Mouse (Mus musculus) brown adipose tissue, adult 24 weeks (tissue): ENCODE measurements around the gene Eps8. TPM values are rescaled to one million over a fixed set of nuclear protein-coding genes. Genes with fewer than 3 reads are reported as not detected.

ENCODE experiments used
- H3K27ac ChIP-seq: fragments of 200-500 bp; replicated peaks from 2 replicates; pipeline ENCODE4 v1.5.1; 2012; ENCODE audit warnings: low read depth, mild to moderate bottlenecking, low read length
- H3K4me1 ChIP-seq: fragments of 200-500 bp; 2 replicates; pipeline ENCODE4 v1.6.1; 2012; ENCODE audit warnings: low read length, mixed read lengths; ENCODE audit not compliant: control insufficient read depth, insufficient read depth, insufficient read length
- H3K4me3 ChIP-seq: fragments of 200-500 bp; 2 replicates; pipeline ENCODE4 v1.5.1; 2012; ENCODE audit warnings: low read depth, mild to moderate bottlenecking, low read length, moderate library complexity; ENCODE audit not compliant: insufficient read depth
- polyA plus RNA-seq: library from polyadenylated mRNA; stranded (reverse); fragments of >200 nt; gene quantifications from 2 replicates; pipeline ENCODE4 v1.2.4, GENCODE M21; 2012; ENCODE audit not compliant: missing spikeins, insufficient read depth, insufficient read length

The Eps8 gene
- polyA plus RNA-seq, 1 experiment, result 7.0 TPM

GRCm38 (mm10) chr6:137647646-137648045 lies 7.0 kb downstream of the Eps8 start:
- H3K4me1 ChIP-seq, result no peaks in the 10 kb centered on the region
- peak overlapping the region; percentile 79 for H3K27ac ChIP-seq
- H3K4me3 ChIP-seq, result peak overlapping the region; percentile 76

DNA sequence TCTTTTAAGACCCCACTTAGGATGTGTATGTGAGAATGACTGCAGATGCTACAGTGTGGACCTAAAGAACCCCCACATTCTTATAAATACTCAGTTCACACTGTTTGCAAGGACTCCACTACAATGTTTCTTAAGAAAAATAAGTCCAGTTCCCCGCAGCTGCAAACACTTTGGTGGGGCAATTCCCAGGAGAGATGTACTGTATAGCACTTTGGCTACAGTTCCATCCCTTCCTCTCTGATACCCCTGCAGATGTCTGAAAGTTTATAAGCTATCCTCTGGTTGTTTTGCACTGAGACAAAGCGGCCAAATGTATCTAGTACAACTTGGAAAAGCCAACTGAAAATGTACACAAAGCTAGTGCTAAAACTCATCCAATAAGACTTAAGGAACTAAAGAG lies 8.0 kb downstream of the Eps8 start:
- Histone ChIP-seq H3K4me1 (no peaks in the 10 kb centered on the region), H3K27ac (no peak overlapping the region), H3K4me3 (no peak overlapping the region)

GRCm38 (mm10) chr6:137644893-137645292 lies 9.8 kb downstream of the Eps8 start:
- Histone ChIP-seq H3K27ac (no peak overlapping the region), H3K4me3 (no peak overlapping the region), H3K4me1 (peaks cover 2% of the 10 kb centered on the region)

DNA sequence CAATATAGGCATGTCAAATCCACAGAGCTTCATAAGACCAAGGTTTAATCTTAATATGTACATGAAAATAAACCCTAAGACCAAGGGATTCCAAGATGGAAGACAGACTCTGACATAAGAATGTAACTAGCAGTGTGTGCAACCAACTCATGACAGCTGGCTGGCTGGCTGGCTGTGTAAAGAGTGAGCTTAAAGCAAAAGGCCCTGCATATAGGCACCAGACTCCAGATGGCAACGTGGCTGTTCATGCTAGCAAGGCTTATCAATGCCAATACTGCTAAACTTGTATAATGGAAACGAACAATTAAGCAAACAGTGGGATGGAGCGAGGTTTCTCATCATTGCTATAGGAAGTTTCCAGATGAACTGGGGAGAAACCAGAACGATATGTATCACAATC lies 10.9 kb downstream of the Eps8 start:
- Histone ChIP-seq H3K27ac (no peak overlapping the region), H3K4me3 (no peak overlapping the region), H3K4me1 (peaks cover 4% of the 10 kb centered on the region)

GRCm38 (mm10) chr6:137641642-137642041 lies 13.0 kb downstream of the Eps8 start:
- peaks cover 4% of the 10 kb centered on the region for H3K4me1 ChIP-seq
- H3K27ac ChIP-seq, result no peak overlapping the region
- no peak overlapping the region for H3K4me3 ChIP-seq

DNA sequence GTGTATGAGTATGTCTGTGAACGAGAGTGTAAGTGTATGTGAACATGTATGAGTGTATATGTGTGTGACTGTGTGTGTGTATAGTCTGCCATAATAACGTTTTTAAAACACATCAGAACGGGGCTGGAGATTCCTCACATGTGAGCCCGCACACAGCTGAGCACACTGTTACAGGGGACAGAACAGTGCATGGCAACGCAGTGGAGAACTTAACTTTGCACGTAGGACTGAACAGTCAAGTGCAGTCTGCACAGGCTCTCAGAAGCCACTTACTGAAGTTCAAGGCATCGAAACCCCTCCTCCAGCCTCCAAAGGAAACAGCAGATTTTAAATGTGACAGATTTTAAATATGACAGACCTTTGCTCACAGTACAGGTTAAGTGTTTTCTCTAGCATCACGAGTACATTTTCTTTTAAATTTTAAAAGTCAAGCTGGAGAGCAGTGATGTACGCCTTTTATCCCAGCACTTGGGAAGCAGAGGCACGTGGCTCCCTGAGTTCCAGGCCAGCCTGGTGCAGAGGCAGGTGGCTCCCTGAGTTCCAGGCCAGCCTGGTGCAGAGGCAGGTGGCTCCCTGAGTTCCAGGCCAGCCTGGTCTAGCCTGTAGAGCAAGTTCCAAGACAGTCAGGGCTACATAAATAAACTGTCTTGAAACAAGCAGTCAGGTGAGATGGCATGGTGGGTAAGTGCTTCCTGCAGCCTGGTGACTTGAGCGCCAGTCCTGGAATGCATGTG lies 15.7 kb downstream of the Eps8 start:
- Histone ChIP-seq H3K4me3 (no peak overlapping the region), H3K27ac (no peak overlapping the region), H3K4me1 (peaks cover 4% of the 10 kb centered on the region)

DNA sequence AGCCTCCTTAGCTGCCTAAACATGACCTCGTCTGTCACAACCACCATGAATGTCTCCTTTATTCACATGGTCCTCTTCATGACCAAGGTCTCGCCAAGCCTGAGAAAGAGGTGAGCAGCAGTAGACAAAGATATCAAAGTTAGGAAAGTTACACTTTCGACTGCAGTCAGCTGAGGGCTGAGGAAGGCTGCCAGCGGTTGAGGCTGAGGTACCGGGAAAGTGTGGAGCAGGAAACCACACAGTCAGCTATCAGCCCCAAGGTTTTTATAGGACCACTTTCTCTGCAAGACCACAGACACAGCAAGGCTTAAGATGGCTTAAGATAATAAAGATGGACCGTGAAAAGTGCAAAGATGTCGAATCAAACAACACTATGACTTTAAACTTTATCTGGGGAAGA lies 17.2 kb downstream of the Eps8 start:
- Histone ChIP-seq H3K4me1 (peaks cover 4% of the 10 kb centered on the region), H3K27ac (no peak overlapping the region), H3K4me3 (no peak overlapping the region)

DNA sequence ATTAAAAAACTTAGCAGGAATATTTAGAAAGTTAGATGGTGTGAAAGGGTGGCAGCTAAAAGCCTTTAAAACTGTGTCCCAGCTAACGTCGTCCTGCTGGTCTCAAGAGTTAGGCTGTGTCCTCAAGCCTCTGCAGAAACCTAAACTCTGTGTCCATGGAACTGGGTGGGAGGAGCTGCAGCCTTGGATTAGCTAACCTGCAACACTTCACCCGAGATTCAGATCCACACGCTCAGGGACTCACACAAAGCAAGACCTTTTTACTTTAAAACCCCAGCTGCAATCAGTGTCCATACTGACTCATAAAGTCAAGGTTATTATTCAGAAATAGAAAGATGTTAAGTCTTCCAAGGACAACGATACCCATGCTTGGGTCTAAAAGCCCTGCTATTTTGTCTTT lies 18.5 kb downstream of the Eps8 start:
- peaks cover 4% of the 10 kb centered on the region for H3K4me1 ChIP-seq
- no peak overlapping the region for H3K27ac ChIP-seq
- H3K4me3 ChIP-seq, result no peak overlapping the region

DNA sequence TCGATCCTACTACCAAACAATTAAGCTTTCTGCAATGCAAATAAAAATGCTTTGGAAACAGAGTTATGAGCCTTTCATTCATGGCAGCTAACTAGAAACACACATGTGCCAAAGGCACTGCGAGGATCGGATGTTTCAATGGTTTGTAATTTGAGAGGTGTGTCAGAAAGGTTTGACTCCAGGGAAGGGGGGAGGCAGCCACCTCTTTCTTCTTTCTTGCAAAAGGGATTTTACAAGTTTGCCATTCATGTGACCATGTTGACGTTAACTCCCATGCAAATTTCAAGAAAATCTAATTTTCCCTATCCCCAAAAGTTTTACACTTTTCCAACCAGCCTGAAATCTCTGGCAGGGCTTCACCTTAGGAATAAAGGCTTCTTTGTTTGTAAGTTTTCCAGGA lies 21.1 kb downstream of the Eps8 start:
- Histone ChIP-seq H3K4me1 (no peaks in the 10 kb centered on the region; the same call in 1 of the 2 replicates), H3K27ac (no peak overlapping the region), H3K4me3 (no peak overlapping the region)

- Histone ChIP-seq H3K4me1 (no peaks in the 10 kb centered on the region; the same call in 1 of the 2 replicates), H3K4me3 (no peak overlapping the region), H3K27ac (no peak overlapping the region)
Measured at GRCm38 (mm10) chr6:137633121-137633520, 21.6 kb downstream of the Eps8 start.

GRCm38 (mm10) chr6:137630387-137630786 lies 24.3 kb downstream of the Eps8 start:
- no peak overlapping the region for H3K27ac ChIP-seq

DNA sequence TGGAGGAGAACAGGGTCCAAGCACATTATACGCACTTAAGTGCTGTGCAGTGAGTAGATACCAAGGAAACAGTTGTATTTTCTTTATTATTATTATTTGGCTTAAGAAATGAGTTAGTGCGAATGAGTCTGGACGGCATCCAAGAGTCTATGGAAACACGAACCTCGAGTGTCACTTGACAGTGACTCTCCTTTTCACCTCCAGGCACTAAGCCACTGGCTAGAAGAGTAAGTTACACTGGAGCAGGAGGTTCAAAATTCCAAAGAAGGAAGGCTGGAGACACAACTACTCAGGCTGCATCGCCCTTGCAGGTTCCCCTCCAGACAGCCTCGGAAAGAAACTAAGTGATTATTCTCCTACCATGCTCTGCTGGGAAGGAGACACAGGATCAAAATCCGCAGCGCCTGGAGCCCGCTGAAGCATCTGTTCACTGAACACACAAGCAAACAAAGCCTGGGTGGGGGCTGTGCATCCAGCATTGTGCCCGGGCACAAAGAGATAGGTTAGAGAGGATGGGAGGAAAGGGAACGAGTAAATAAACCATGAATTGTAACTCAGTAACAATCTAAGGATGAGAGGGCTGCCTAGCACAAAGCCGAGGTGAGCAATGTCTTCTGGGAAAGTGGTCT lies 25.0 kb downstream of the Eps8 start:
- no peak overlapping the region for H3K4me3 ChIP-seq
- H3K4me1 ChIP-seq, result no peaks in the 10 kb centered on the region; the same call in 1 of the 2 replicates
- H3K27ac ChIP-seq, result no peak overlapping the region

More at GRCm38 (mm10) chr6:137630387-137630786, 24.3 kb downstream of the Eps8 start:
- no peak overlapping the region for H3K4me3 ChIP-seq
- no peaks in the 10 kb centered on the region; the same call in 1 of the 2 replicates for H3K4me1 ChIP-seq

DNA sequence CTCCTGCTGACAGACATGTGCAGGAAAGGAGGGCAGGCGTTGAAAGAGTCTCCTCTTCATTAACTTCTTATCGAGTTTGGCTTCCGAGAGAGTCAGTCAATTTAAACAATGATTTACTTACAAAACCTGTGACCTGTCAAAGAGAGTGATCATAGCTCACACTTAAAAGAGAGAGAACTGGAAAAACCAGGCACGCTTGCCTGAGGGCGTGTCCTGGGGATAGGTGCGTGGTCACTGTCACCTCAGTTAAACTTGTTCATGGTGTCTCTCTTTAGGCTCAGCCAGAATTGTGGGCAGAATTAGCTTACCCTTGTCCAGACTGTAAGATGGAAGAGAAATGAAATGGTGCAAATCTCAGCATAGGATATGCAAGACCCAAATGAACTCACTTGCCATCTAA lies 26.0 kb downstream of the Eps8 start:
- Histone ChIP-seq H3K27ac (no peak overlapping the region), H3K4me3 (no peak overlapping the region), H3K4me1 (no peaks in the 10 kb centered on the region; the same call in 1 of the 2 replicates)

DNA sequence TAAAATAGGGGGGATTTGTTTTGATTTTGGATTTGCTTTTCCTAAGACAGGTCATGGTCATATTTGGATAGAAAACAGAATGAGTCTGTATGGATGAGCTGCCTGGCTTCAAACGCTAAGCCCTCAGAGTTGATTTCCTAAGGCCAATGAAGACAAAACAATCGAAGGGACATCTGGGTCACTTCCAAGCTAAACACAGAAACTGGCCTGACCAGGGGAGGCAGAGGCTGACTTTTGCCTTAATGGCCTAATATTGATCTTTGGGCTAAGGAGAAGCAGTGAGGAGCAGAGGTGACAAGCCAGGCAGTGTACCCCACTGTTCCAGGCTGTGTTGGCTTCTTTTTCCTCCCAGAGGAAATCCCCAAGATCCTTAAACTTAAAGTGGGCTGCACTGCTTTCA lies 33.7 kb downstream of the Eps8 start:
- H3K4me1 ChIP-seq, result no peaks in the 10 kb centered on the region
- no peak overlapping the region for H3K4me3 ChIP-seq
- no peak overlapping the region for H3K27ac ChIP-seq

DNA sequence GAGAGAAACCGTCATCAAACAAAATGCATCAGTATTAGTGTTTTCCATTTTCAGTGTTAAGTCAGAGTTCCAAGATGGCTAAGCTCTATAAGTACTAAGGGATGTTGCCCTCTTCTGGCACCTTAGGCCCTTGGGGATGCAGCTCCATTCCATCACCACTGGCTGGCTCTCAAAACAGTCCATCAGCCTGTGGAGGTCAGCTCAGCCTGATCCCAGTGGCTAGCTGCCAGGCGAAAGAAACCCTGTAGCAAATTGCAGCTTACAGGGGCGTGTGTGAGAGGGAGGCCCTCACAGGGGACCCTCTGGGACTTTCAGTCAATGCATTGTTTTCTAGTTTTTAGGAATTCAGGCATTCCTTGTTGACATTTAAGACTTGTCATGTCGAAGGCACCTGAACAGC lies 40.8 kb downstream of the Eps8 start:
- Histone ChIP-seq H3K27ac (no peak overlapping the region), H3K4me1 (no peaks in the 10 kb centered on the region), H3K4me3 (no peak overlapping the region)

- no peak overlapping the region for H3K4me3 ChIP-seq
- H3K27ac ChIP-seq, result no peak overlapping the region
- no peaks in the 10 kb centered on the region for H3K4me1 ChIP-seq
Measured at GRCm38 (mm10) chr6:137612071-137612547, 42.6 kb downstream of the Eps8 start.
